Mouse (Mus musculus): ENCODE results near the gene Olfr742. TPM values are rescaled to one million over a fixed set of nuclear protein-coding genes. Genes with fewer than 3 reads are reported as not detected.

Gene Olfr742
- total RNA-seq (2015; ENCODE audit: low replicate concordance) (not detected in 2 replicates), total RNA-seq (2017; ENCODE audit: low replicate concordance) (not detected in 2 replicates)

DNA sequence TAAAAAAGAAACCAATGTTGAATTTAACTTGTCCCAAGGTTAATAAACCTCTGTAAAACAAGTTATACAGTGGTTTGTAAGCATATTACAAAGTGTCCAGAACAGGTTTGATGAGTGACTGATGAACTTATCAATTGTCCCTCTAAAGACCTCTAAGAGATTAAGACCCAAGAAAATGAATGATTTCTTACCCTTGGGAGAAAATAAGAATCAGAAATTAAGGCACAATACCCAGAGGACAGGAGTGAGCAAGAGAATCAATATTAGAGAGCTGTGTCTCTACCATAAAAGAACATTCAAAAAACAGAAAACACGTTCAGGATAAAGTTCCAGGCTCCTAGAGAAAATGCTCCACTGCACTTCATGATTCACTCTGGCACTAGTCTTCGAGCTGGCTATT is at the start of gene Olfr742:
TSS of gene Olfr742 (plus strand) at position 301 of the 400 bp plus-strand sequence.
- ATAC-seq (replicated peaks; ENCODE audit: low FRiP score, poor library complexity, severe bottlenecking), result no peak

DNA sequence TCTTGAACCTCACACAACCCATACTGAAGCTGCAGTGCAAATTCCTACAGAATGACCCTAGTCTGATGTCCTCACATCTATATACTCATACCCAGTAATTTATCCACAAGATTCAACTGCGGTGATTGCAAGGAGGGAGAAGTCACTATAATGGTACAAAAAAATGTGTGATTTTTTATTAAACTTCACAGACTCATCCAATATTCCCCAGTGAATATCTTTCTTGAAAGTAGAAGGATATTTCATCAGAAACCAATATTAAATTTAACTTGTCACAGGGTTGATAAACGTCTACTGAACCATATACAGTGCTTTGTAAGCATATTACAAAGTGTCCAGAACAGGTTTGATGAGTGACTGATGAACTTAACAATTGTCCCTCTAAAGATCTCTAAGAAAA is 31.0 kb upstream of the Olfr742 start, which contains the start of gene Olfr741:
TSS of gene Olfr741 (plus strand) at position 301 of the 400 bp plus-strand sequence.
- no peak for ATAC-seq (replicated peaks; ENCODE audit: low FRiP score, poor library complexity, severe bottlenecking)

DNA sequence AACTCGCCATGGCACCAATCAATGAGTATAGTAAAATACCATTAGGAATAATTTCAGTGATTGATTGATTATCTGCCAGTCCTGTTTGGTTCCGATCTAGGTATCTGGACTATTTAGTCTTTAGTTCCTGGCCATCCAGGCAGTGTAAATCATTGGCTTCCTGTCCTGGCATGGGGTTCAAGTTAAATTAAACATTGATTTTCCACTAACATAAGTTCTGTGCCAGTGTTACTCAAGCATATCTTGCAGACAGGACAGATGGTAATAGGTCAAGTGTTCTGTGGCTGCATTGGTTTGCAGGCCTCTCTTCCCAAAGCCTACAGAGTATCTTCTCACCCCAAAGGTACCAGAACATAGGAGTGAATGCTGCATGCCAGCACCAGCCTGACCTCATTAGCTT is 25.0 kb upstream of the Olfr742 start:
- ATAC-seq (replicated peaks; ENCODE audit: low FRiP score, poor library complexity, severe bottlenecking), result no peak

DNA sequence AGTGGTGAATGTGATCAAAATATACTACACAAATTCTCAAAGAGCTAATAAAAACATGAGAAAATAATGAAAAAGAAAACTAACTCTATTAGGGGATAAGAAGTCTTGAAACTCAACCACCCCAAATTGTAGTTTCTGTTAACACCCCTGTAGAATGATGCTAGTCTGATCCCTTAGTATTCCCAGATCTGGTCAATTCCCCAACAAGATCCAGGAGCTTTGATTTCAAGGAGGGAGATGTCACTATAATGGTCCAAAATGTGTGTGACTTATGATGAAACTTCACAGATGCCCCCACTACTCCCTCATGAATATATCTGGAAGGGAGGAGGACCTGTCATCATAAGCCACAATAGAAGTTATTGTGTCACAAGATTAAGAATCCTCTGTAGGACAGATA is 18.1 kb downstream of the Olfr742 start, which contains the start of gene Olfr743:
TSS of gene Olfr743 (plus strand) at position 301 of the 400 bp plus-strand sequence.
- ATAC-seq (replicated peaks; ENCODE audit: low FRiP score, poor library complexity, severe bottlenecking), result no peak

DNA sequence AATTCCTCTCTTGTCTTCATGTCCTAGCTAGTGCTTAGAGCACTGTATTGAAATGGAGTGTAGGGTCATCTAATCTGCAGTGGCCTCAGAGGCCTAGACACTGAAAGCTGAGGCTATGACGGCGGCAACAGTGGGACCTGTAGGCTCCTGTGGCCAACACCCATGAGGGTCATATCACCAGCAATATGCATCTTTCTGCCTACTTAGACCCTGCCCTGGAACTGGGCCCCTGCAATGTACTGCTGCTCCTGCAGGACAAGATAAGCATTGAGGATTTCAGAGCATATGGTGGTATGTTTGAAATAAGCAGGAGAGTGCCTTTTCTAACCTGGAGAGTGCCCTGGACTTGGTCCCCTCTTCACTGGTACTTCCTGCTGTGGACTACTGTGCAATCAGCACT is 49.3 kb downstream of the Olfr742 start:
- no peak for ATAC-seq (replicated peaks; ENCODE audit: low FRiP score, poor library complexity, severe bottlenecking)

Other genes starting within 250 kb of the Olfr742 start
- gene Olfr732, start 219.4 kb upstream of the Olfr742 start, total RNA-seq (2015; ENCODE audit: low replicate concordance), result not detected in 2 replicates
- not detected in 2 replicates for gene Olfr732, start 219.4 kb upstream of the Olfr742 start, total RNA-seq (2017; ENCODE audit: low replicate concordance)
- not detected in 2 replicates for gene Olfr733, start 202.1 kb upstream of the Olfr742 start, total RNA-seq (2015; ENCODE audit: low replicate concordance)
- not detected in 2 replicates for gene Olfr733, start 202.1 kb upstream of the Olfr742 start, total RNA-seq (2017; ENCODE audit: low replicate concordance)
- gene Olfr734, start 176.8 kb upstream of the Olfr742 start, total RNA-seq (2015; ENCODE audit: low replicate concordance), result not detected in 2 replicates
- gene Olfr734, start 176.8 kb upstream of the Olfr742 start, total RNA-seq (2017; ENCODE audit: low replicate concordance), result not detected in 2 replicates
- not detected in 2 replicates for gene Olfr735, start 154.7 kb upstream of the Olfr742 start, total RNA-seq (2015; ENCODE audit: low replicate concordance)
- not detected in 2 replicates for gene Olfr735, start 154.7 kb upstream of the Olfr742 start, total RNA-seq (2017; ENCODE audit: low replicate concordance)
- gene Tlr11, start 145.7 kb upstream of the Olfr742 start, total RNA-seq (2015; ENCODE audit: low replicate concordance), result 0.42 TPM in 1 of 2 replicates, not detected in the other
- gene Tlr11, start 145.7 kb upstream of the Olfr742 start, total RNA-seq (2017; ENCODE audit: low replicate concordance), result not detected in 2 replicates
- not detected in 2 replicates for gene Olfr736, start 122.4 kb upstream of the Olfr742 start, total RNA-seq (2015; ENCODE audit: low replicate concordance)
- gene Olfr736, start 122.4 kb upstream of the Olfr742 start, total RNA-seq (2017; ENCODE audit: low replicate concordance), result not detected in 2 replicates
- not detected in 2 replicates for gene Olfr738, start 96.0 kb upstream of the Olfr742 start, total RNA-seq (2015; ENCODE audit: low replicate concordance)
- gene Olfr738, start 96.0 kb upstream of the Olfr742 start, total RNA-seq (2017; ENCODE audit: low replicate concordance), result not detected in 2 replicates
- gene Olfr739, start 85.0 kb upstream of the Olfr742 start, total RNA-seq (2015; ENCODE audit: low replicate concordance), result not detected in 2 replicates
- not detected in 2 replicates for gene Olfr739, start 85.0 kb upstream of the Olfr742 start, total RNA-seq (2017; ENCODE audit: low replicate concordance)
- gene Olfr740, start 58.1 kb upstream of the Olfr742 start, total RNA-seq (2015; ENCODE audit: low replicate concordance), result 0.38 TPM in 1 of 2 replicates, not detected in the other
- not detected in 2 replicates for gene Olfr740, start 58.1 kb upstream of the Olfr742 start, total RNA-seq (2017; ENCODE audit: low replicate concordance)
- not detected in 2 replicates for gene Olfr741, start 30.9 kb upstream of the Olfr742 start, total RNA-seq (2015; ENCODE audit: low replicate concordance)
- gene Olfr741, start 30.9 kb upstream of the Olfr742 start, total RNA-seq (2017; ENCODE audit: low replicate concordance), result 0.56 TPM in 1 of 2 replicates, not detected in the other
- not detected in 2 replicates for gene Olfr743, start 18.2 kb downstream of the Olfr742 start, total RNA-seq (2015; ENCODE audit: low replicate concordance)
- gene Olfr743, start 18.2 kb downstream of the Olfr742 start, total RNA-seq (2017; ENCODE audit: low replicate concordance), result not detected in 2 replicates
- not detected in 2 replicates for gene Olfr744, start 111.3 kb downstream of the Olfr742 start, total RNA-seq (2015; ENCODE audit: low replicate concordance)
- gene Olfr744, start 111.3 kb downstream of the Olfr742 start, total RNA-seq (2017; ENCODE audit: low replicate concordance), result not detected in 2 replicates
- not detected in 2 replicates for gene Olfr745, start 135.8 kb downstream of the Olfr742 start, total RNA-seq (2015; ENCODE audit: low replicate concordance)
- not detected in 2 replicates for gene Olfr745, start 135.8 kb downstream of the Olfr742 start, total RNA-seq (2017; ENCODE audit: low replicate concordance)
- not detected in 2 replicates for gene Olfr746, start 143.5 kb downstream of the Olfr742 start, total RNA-seq (2015; ENCODE audit: low replicate concordance)
- not detected in 2 replicates for gene Olfr746, start 143.5 kb downstream of the Olfr742 start, total RNA-seq (2017; ENCODE audit: low replicate concordance)
- not detected in 2 replicates for gene Olfr747, start 189.6 kb downstream of the Olfr742 start, total RNA-seq (2015; ENCODE audit: low replicate concordance)
- not detected in 2 replicates for gene Olfr747, start 189.6 kb downstream of the Olfr742 start, total RNA-seq (2017; ENCODE audit: low replicate concordance)
- gene Olfr748, start 203.8 kb downstream of the Olfr742 start, total RNA-seq (2015; ENCODE audit: low replicate concordance), result not detected in 2 replicates
- gene Olfr748, start 203.8 kb downstream of the Olfr742 start, total RNA-seq (2017; ENCODE audit: low replicate concordance), result not detected in 2 replicates
- gene Olfr749, start 241.5 kb downstream of the Olfr742 start, total RNA-seq (2015; ENCODE audit: low replicate concordance), result not detected in 2 replicates
- gene Olfr749, start 241.5 kb downstream of the Olfr742 start, total RNA-seq (2017; ENCODE audit: low replicate concordance), result not detected in 2 replicates

Data from erythroblast, adult 5-6 weeks (primary cell).